Mouse (Mus musculus) olfactory bulb, adult 2 months (tissue): Measurements from ENCODE around the gene Padi6.

Experiments used
- CTCF ChIP-seq: fragments of 200-500 bp; IDR thresholded peaks from 2 replicates; pipeline ENCODE4 v1.5.1; 2012; ENCODE audit warnings: low read depth, mild to moderate bottlenecking, low read length, moderate library complexity; ENCODE audit not compliant: insufficient read depth
- POLR2A ChIP-seq: fragments of 200-500 bp; IDR thresholded peaks from 2 replicates; pipeline ENCODE4 v1.6.1; 2012; ENCODE audit warnings: mild to moderate bottlenecking, low read depth, low read length, moderate library complexity; ENCODE audit not compliant: insufficient read depth

GRCm38 (mm10) chr4:140774893-140775292, 32.5 kb upstream of the Padi6 start:
- TF ChIP-seq POLR2A (no peak), CTCF (no peak)
